Mouse (Mus musculus): ENCODE results near the gene Mettl8.

DNA sequence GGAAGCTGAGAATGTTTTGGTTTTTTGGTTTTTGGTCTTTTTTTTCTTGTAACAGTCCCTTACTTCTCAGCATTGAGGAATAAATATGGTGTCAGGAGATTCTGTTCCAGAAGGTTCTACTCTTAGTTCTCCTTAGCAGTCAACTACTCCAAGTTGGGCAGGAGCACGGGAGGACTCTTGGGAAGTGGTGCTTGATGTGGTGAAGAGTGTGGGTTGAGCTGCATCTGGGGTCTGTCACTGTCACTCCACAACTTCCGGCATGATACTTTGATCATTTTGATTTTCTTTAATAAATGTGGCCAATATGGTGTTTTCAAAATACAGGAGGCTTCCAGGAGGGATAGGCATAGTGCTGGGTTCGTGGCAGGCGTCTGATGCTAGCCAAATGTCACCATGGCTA, 22.4 kb downstream of the Mettl8 start:
- TF ChIP-seq CTCF (IDR thresholded peaks at IDR 0.05; ENCODE audit: low read depth) (no peak), EP300 (IDR thresholded peaks at IDR 0.05; ENCODE audit: low read depth) (no peak)
